Mouse (Mus musculus) neural tube, embryonic 12.5 days (tissue): ENCODE results near the gene Svep1. TPM values are rescaled to one million over a fixed set of nuclear protein-coding genes. Genes with fewer than 3 reads are reported as not detected.

Experiments used
- ATAC-seq: fragments of 200-750 bp; cut with Nextera tagmentation; 2 replicates; pipeline ENCODE4 v1.8.0; 2017; ENCODE audit warnings: low read depth, mild to moderate bottlenecking, moderate TSS enrichment, moderate library complexity; ENCODE audit not compliant: low FRiP score
- H3K27ac ChIP-seq: fragments of 300-500 bp; sonication (generic); 2 replicates; pipeline ENCODE4 v1.5.1; 2016
- H3K27me3 ChIP-seq: fragments of 300-500 bp; sonication (generic); replicated peaks from 2 replicates; pipeline ENCODE4 v1.6.1; 2016; ENCODE audit warnings: mild to moderate bottlenecking
- H3K36me3 ChIP-seq: fragments of 300-500 bp; sonication (generic); 2 replicates; pipeline ENCODE4 v1.6.1; 2016; ENCODE audit warnings: mild to moderate bottlenecking
- H3K4me1 ChIP-seq: fragments of 300-500 bp; sonication (generic); 2 replicates; pipeline ENCODE4 v1.6.1; 2016
- H3K4me2 ChIP-seq: fragments of 300-500 bp; sonication (generic); replicated peaks from 2 replicates; pipeline ENCODE4 v1.6.1; 2016; ENCODE audit warnings: mild to moderate bottlenecking
- H3K4me3 ChIP-seq: fragments of 300-500 bp; sonication (generic); 2 replicates; pipeline ENCODE4 v1.5.1; 2016
- H3K9ac ChIP-seq: fragments of 300-500 bp; sonication (generic); 2 replicates; pipeline ENCODE4 v1.6.1; 2016; ENCODE audit warnings: mild to moderate bottlenecking
- H3K9me3 ChIP-seq: fragments of 300-500 bp; sonication (generic); 2 replicates; pipeline ENCODE4 v1.6.1; 2016; ENCODE audit warnings: mild to moderate bottlenecking
- WGBS: fragments of 180-500 bp; shearing (Covaris S2); methylation state at CpG from one replicate; pipeline ENCODE4 v1.1.7; 2016; 5-methylcytosine and 5-hydroxymethylcytosine counted together
- polyA plus RNA-seq: library from polyadenylated mRNA; unstranded; fragments of >200 nt; fragmentation: Nextera tagmentation; extraction: Ambion mirVana; gene quantifications from 2 replicates; pipeline ENCODE4 v1.2.1, GENCODE M21; 2016

Gene Svep1
- polyA plus RNA-seq, 1 experiment from 2014 or later, result 1.6 TPM

DNA sequence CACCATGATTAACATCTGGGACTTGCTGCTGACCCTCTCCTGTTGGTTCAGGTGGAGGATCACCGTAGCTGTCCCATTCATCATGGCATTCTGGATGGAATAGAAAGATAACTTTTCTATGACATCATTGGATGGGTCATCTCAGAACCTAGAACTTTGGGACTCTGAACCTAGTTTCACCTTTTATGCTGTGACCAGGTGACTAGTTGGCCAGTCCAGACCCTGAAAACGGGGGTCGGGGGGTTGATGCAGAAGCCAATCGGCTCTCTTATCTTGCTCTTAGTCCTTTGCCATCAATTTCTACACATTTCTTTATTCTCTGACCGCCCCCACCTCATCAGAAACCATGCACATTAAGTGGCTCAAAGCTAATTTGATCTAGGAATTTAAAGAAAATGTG, 197.6 kb downstream of the Svep1 start, which contains the start of gene Txndc8:
Gene Txndc8 (minus strand): TSS at position 101 of the 400 bp plus-strand sequence.
- Histone ChIP-seq H3K36me3 (no peaks in the 10 kb centered on the region), H3K4me3 (no peak within 1 kb of the TSS), H3K4me2 (no peak within 1 kb of the TSS), H3K9me3 (no peaks in the 10 kb centered on the region), H3K4me1 (no peaks in the 10 kb centered on the region), H3K9ac (no peak within 1 kb of the TSS), H3K27ac (no peak within 1 kb of the TSS), H3K27me3 (no peaks in the 10 kb centered on the region)
- WGBS, result 93% methylated on average over 5 of the region's 5 CpGs
- no peak for ATAC-seq

DNA sequence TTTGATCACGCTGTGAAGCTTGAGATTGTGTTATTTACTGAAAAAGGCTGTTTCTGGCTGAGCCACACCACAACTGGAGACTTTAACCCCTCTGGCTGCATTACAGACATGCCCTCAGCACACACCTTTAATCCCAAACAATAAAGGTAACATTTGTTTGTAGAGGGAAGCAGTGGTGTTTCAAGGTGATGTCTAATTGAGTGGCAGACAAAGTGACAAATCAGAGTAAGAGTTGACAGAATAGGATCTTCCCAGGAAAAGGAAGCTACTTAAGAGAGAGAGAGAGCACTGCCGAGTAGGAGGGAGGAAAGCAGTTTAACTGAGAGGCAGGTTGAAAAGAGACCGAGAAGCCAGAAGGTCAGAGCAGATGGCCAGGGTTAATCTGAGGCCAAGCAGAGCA, 203.2 kb downstream of the Svep1 start:
- H3K27me3 ChIP-seq, result no peaks in the 10 kb centered on the region
- H3K9ac ChIP-seq, result no peak overlapping the region
- no peak overlapping the region for H3K4me3 ChIP-seq
- no peak overlapping the region for H3K4me2 ChIP-seq
- ATAC-seq, result no peak
- no peaks in the 10 kb centered on the region for H3K9me3 ChIP-seq
- no peaks in the 10 kb centered on the region for H3K36me3 ChIP-seq
- H3K27ac ChIP-seq, result no peak overlapping the region
- H3K4me1 ChIP-seq, result no peaks in the 10 kb centered on the region
- 58% methylated on average over 3 of the region's 3 CpGs for WGBS

Other genes starting within 250 kb of the Svep1 start
- not detected in 2 replicates for gene Txndc8, start 197.7 kb downstream of the Svep1 start, polyA plus RNA-seq
- gene Musk, start 79.1 kb upstream of the Svep1 start, polyA plus RNA-seq, result 0.80 and 1.7 TPM in 2 replicates